Mouse (Mus musculus) E14TG2a.4 (cell line): ENCODE measurements around the gene Tmem94.
A peak's percentile ranks its signal among the peaks of the same experiment; 100 is the strongest.

Source experiments
- H3K27me3 ChIP-seq: 2 replicates; pipeline ENCODE4 v1.6.1; 2014; ENCODE audit warnings: low read length, control low read depth; ENCODE audit not compliant: insufficient read depth
- H3K36me3 ChIP-seq: 2 replicates; pipeline ENCODE4 v1.6.1; 2014; ENCODE audit warnings: low read length, control low read depth; ENCODE audit not compliant: insufficient read depth
- H3K4me1 ChIP-seq: replicated peaks from 2 replicates; pipeline ENCODE4 v1.6.1; 2014; ENCODE audit warnings: low read depth, low read length, control low read depth
- H3K4me3 ChIP-seq: replicated peaks from 2 replicates; pipeline ENCODE4 v1.5.1; 2014; ENCODE audit warnings: mild to moderate bottlenecking, low read length
- H3K9me3 ChIP-seq: 2 replicates; pipeline ENCODE4 v1.6.1; 2014; ENCODE audit warnings: low read length, control low read depth
- CTCF ChIP-seq: conservative IDR thresholded peaks from 2 replicates; pipeline ENCODE4 v1.5.1; 2014; ENCODE audit warnings: low read length
- NANOG ChIP-seq: IDR thresholded peaks from 2 replicates; pipeline ENCODE4 v1.6.1; 2014; ENCODE audit warnings: borderline replicate concordance, low read length, mixed read lengths
- POU5F1 ChIP-seq: IDR thresholded peaks from 2 replicates; pipeline ENCODE4 v1.6.1; 2014; ENCODE audit warnings: low read length, borderline replicate concordance

The Tmem94 gene

GRCm38 (mm10) chr11:115764698-115765097 lies 535 bp upstream of the Tmem94 start:
- H3K36me3 ChIP-seq: no peaks in the 10 kb centered on the region
- H3K4me3 ChIP-seq: peak overlapping the region; percentile 88
- H3K27me3 ChIP-seq: peaks cover 4% of the 10 kb centered on the region; the same call in 1 of the 2 replicates
- H3K9me3 ChIP-seq: no peaks in the 10 kb centered on the region
- no peak for TF ChIP-seq POU5F1
- no peak for TF ChIP-seq NANOG
- TF ChIP-seq CTCF: no peak
- peaks cover 47% of the 10 kb centered on the region for H3K4me1 ChIP-seq

GRCm38 (mm10) chr11:115765607-115766141 lies 441 bp downstream of the Tmem94 start:
- Histone ChIP-seq H3K36me3 (no peaks in the 10 kb centered on the region), H3K9me3 (no peaks in the 10 kb centered on the region), H3K4me3 (peak overlapping the region; percentile 88), H3K27me3 (peaks cover 4% of the 10 kb centered on the region; the same call in 1 of the 2 replicates), H3K4me1 (peaks cover 55% of the 10 kb centered on the region)
- TF ChIP-seq POU5F1 (no peak), CTCF (no peak), NANOG (no peak)

GRCm38 (mm10) chr11:115766356-115766943 lies 1.2 kb downstream of the Tmem94 start:
- Histone ChIP-seq H3K27me3 (peaks cover 4% of the 10 kb centered on the region; the same call in 1 of the 2 replicates), H3K9me3 (no peaks in the 10 kb centered on the region), H3K4me3 (peak overlapping the region; percentile 88), H3K4me1 (peaks cover 55% of the 10 kb centered on the region), H3K36me3 (no peaks in the 10 kb centered on the region)
- no peak for TF ChIP-seq POU5F1
- no peak for TF ChIP-seq CTCF
- TF ChIP-seq NANOG: no peak

- H3K36me3 ChIP-seq: no peaks in the 10 kb centered on the region
- TF ChIP-seq NANOG: no peak
- no peaks in the 10 kb centered on the region for H3K9me3 ChIP-seq
- H3K27me3 ChIP-seq: peaks cover 4% of the 10 kb centered on the region; the same call in 1 of the 2 replicates
- peak overlapping the region; percentile 88; the same call in 1 of the 2 replicates for H3K4me3 ChIP-seq
- peaks cover 55% of the 10 kb centered on the region for H3K4me1 ChIP-seq
Observed at GRCm38 (mm10) chr11:115766981-115767380, 1.7 kb downstream of the Tmem94 start.

GRCm38 (mm10) chr11:115768896-115769295 lies 3.7 kb downstream of the Tmem94 start:
- no peak for TF ChIP-seq POU5F1
- no peak for TF ChIP-seq CTCF
- no peak for TF ChIP-seq NANOG
- no peak overlapping the region for H3K4me3 ChIP-seq
- H3K9me3 ChIP-seq: no peaks in the 10 kb centered on the region
- peaks cover 4% of the 10 kb centered on the region; the same call in 1 of the 2 replicates for H3K27me3 ChIP-seq
- H3K4me1 ChIP-seq: peaks cover 50% of the 10 kb centered on the region
- H3K36me3 ChIP-seq: no peaks in the 10 kb centered on the region

GRCm38 (mm10) chr11:115774653-115775052 lies 9.4 kb downstream of the Tmem94 start:
- no peaks in the 10 kb centered on the region for H3K27me3 ChIP-seq
- no peak overlapping the region for H3K4me3 ChIP-seq
- peaks cover 52% of the 10 kb centered on the region for H3K4me1 ChIP-seq
- no peaks in the 10 kb centered on the region for H3K36me3 ChIP-seq
- H3K9me3 ChIP-seq: no peaks in the 10 kb centered on the region
- TF ChIP-seq CTCF (no peak), NANOG (no peak), POU5F1 (no peak)

- Histone ChIP-seq H3K27me3 (peaks cover 4% of the 10 kb centered on the region; the same call in 1 of the 2 replicates), H3K9me3 (no peaks in the 10 kb centered on the region), H3K36me3 (no peaks in the 10 kb centered on the region), H3K4me3 (0 out of 2 replicates have a peak overlapping the region, but pooled peaks have one; percentile 1), H3K4me1 (peaks cover 56% of the 10 kb centered on the region)
- no peak for TF ChIP-seq CTCF
- no peak for TF ChIP-seq POU5F1
- TF ChIP-seq NANOG: no peak
Observed at GRCm38 (mm10) chr11:115775821-115776665, 10.8 kb downstream of the Tmem94 start.

- H3K4me3 ChIP-seq: peak overlapping the region; percentile 46
- no peaks in the 10 kb centered on the region for H3K9me3 ChIP-seq
- TF ChIP-seq NANOG (no peak), POU5F1 (no peak), CTCF (no peak)
- no peaks in the 10 kb centered on the region for H3K36me3 ChIP-seq
- peaks cover 65% of the 10 kb centered on the region for H3K4me1 ChIP-seq
- peaks cover 4% of the 10 kb centered on the region; the same call in 1 of the 2 replicates for H3K27me3 ChIP-seq
Observed at GRCm38 (mm10) chr11:115776954-115777353, 11.7 kb downstream of the Tmem94 start.
